Mouse (Mus musculus): ENCODE results near the gene Tshr.

DNA sequence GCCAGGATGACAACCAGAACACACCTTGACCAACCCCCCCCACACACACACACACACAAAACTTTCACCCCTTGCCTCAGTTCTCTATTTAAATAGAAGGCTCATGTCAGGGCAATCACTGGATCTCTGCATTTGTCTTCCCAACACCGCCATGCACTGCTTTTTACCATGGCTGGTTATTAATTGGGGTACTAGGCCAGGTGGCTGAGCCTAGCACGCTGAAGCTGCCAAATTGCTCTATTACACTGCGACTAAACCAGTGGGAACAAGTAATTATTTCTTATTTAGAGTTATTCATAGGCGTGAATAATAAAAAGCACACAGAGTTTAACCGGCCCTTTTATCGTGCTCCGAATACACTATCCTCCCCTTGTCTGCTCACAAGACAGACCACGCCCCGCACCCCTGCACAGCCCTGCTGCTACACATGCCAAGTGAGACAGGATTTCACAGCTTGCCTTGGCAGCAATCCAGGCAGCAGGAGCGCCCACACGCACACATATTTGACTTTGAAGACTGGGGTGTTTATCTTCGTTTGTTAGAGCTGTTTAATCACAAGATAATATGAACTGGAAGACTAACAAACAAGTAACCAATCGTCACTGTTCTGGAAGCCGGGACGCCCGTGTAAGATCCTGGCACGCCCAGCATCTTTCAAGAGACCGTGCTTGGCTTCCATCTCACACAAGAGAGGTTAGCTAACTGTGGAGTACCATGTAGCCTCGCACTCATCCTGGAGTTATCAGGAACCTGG, 167.6 kb downstream of the Tshr start:
- TF ChIP-seq CTCF (conservative IDR thresholded peaks at IDR 0.05; ENCODE audit: insufficient read depth, insufficient read length, low read depth, low read length) (no peak), POLR2A (IDR thresholded peaks at IDR 0.05; ENCODE audit: low read depth, low read length) (no peak)

All from kidney, adult 2 months (tissue).